Mouse (Mus musculus): ENCODE measurements around the gene Cwc25. TPM values are rescaled to one million over a fixed set of nuclear protein-coding genes. Genes with fewer than 3 reads are reported as not detected.

Gene Cwc25
- polyA plus RNA-seq, 1 experiment: 8.5 TPM

GRCm38 (mm10) chr11:97775186-97775585 is 8.8 kb upstream of the Cwc25 start:
- no peak overlapping the region for H3K27ac ChIP-seq (ENCODE audit: insufficient read depth, low read depth, low read length)
- H3K4me3 ChIP-seq (ENCODE audit: insufficient read depth, low read depth, low read length): no peak overlapping the region
- no peaks in the 10 kb centered on the region for H3K27me3 ChIP-seq (replicated peaks; ENCODE audit: control insufficient read depth, insufficient read depth, low read length)
- H3K4me1 ChIP-seq (ENCODE audit: control insufficient read depth, insufficient read depth, low read length): no peaks in the 10 kb centered on the region
- H3K36me3 ChIP-seq (ENCODE audit: control insufficient read depth, insufficient read depth, low read length): peaks cover 7% of the 10 kb centered on the region
- no peak for TF ChIP-seq CTCF (conservative IDR thresholded peaks at IDR 0.05; ENCODE audit: insufficient read depth, insufficient read length, low read depth, low read length)
- no peak for TF ChIP-seq POLR2A (IDR thresholded peaks at IDR 0.05; ENCODE audit: low read depth, low read length)
- 82% methylated on average over 13 of the region's 13 CpGs for WGBS
- DNase-seq: no peak

GRCm38 (mm10) chr11:97771410-97771809 is 5.1 kb upstream of the Cwc25 start:
- Histone ChIP-seq H3K27ac (ENCODE audit: insufficient read depth, low read depth, low read length) (no peak overlapping the region), H3K4me3 (ENCODE audit: insufficient read depth, low read depth, low read length) (no peak overlapping the region), H3K27me3 (replicated peaks; ENCODE audit: control insufficient read depth, insufficient read depth, low read length) (no peaks in the 10 kb centered on the region), H3K36me3 (ENCODE audit: control insufficient read depth, insufficient read depth, low read length) (peaks cover 2% of the 10 kb centered on the region; the same call in 1 of the 2 replicates), H3K4me1 (ENCODE audit: control insufficient read depth, insufficient read depth, low read length) (no peaks in the 10 kb centered on the region)
- DNase-seq: no peak
- 79% methylated on average over 14 of the region's 14 CpGs for WGBS
- TF ChIP-seq POLR2A (IDR thresholded peaks at IDR 0.05; ENCODE audit: low read depth, low read length): no peak
- TF ChIP-seq CTCF (conservative IDR thresholded peaks at IDR 0.05; ENCODE audit: insufficient read depth, insufficient read length, low read depth, low read length): no peak

GRCm38 (mm10) chr11:97769704-97770103 is 3.3 kb upstream of the Cwc25 start:
- 10% methylated on average over 2 of the region's 2 CpGs for WGBS
- DNase-seq: no peak
- TF ChIP-seq POLR2A (IDR thresholded peaks at IDR 0.05; ENCODE audit: low read depth, low read length) (no peak), CTCF (conservative IDR thresholded peaks at IDR 0.05; ENCODE audit: insufficient read depth, insufficient read length, low read depth, low read length) (no peak)

GRCm38 (mm10) chr11:97761638-97762037 is 4.7 kb downstream of the Cwc25 start:
- no peaks in the 10 kb centered on the region; the same call in 1 of the 2 replicates for H3K36me3 ChIP-seq (ENCODE audit: control insufficient read depth, insufficient read depth, low read length)

More at GRCm38 (mm10) chr11:97769704-97770103, 3.3 kb upstream of the Cwc25 start:
- H3K4me1 ChIP-seq (ENCODE audit: control insufficient read depth, insufficient read depth, low read length): no peaks in the 10 kb centered on the region
- H3K27ac ChIP-seq (ENCODE audit: insufficient read depth, low read depth, low read length): no peak overlapping the region
- H3K27me3 ChIP-seq (replicated peaks; ENCODE audit: control insufficient read depth, insufficient read depth, low read length): no peaks in the 10 kb centered on the region
- no peak overlapping the region for H3K4me3 ChIP-seq (ENCODE audit: insufficient read depth, low read depth, low read length)
- no peaks in the 10 kb centered on the region for H3K36me3 ChIP-seq (ENCODE audit: control insufficient read depth, insufficient read depth, low read length)

GRCm38 (mm10) chr11:97758942-97759341 is 7.4 kb downstream of the Cwc25 start:
- WGBS: 77% methylated on average over 6 of the region's 6 CpGs
- H3K4me3 ChIP-seq (ENCODE audit: insufficient read depth, low read depth, low read length): no peak overlapping the region
- H3K4me1 ChIP-seq (ENCODE audit: control insufficient read depth, insufficient read depth, low read length): no peaks in the 10 kb centered on the region
- H3K27ac ChIP-seq (ENCODE audit: insufficient read depth, low read depth, low read length): no peak overlapping the region
- peaks cover under 1% of the 10 kb centered on the region; the same call in 1 of the 2 replicates for H3K36me3 ChIP-seq (ENCODE audit: control insufficient read depth, insufficient read depth, low read length)
- no peaks in the 10 kb centered on the region for H3K27me3 ChIP-seq (replicated peaks; ENCODE audit: control insufficient read depth, insufficient read depth, low read length)
- no peak for DNase-seq
- TF ChIP-seq POLR2A (IDR thresholded peaks at IDR 0.05; ENCODE audit: low read depth, low read length) (no peak), CTCF (conservative IDR thresholded peaks at IDR 0.05; ENCODE audit: insufficient read depth, insufficient read length, low read depth, low read length) (no peak)

More at GRCm38 (mm10) chr11:97761638-97762037, 4.7 kb downstream of the Cwc25 start:
- TF ChIP-seq CTCF (conservative IDR thresholded peaks at IDR 0.05; ENCODE audit: insufficient read depth, insufficient read length, low read depth, low read length) (no peak), POLR2A (IDR thresholded peaks at IDR 0.05; ENCODE audit: low read depth, low read length) (no peak)
- H3K4me3 ChIP-seq (ENCODE audit: insufficient read depth, low read depth, low read length): no peak overlapping the region
- no peaks in the 10 kb centered on the region for H3K27me3 ChIP-seq (replicated peaks; ENCODE audit: control insufficient read depth, insufficient read depth, low read length)
- H3K27ac ChIP-seq (ENCODE audit: insufficient read depth, low read depth, low read length): no peak overlapping the region
- no peaks in the 10 kb centered on the region for H3K4me1 ChIP-seq (ENCODE audit: control insufficient read depth, insufficient read depth, low read length)
- no peak for DNase-seq

- DNase-seq: no peak
- WGBS: 94% methylated on average over 1 of the region's 1 CpGs
- H3K27ac ChIP-seq (ENCODE audit: insufficient read depth, low read depth, low read length): no peak overlapping the region
- H3K4me3 ChIP-seq (ENCODE audit: insufficient read depth, low read depth, low read length): no peak overlapping the region
- H3K27me3 ChIP-seq (replicated peaks; ENCODE audit: control insufficient read depth, insufficient read depth, low read length): no peaks in the 10 kb centered on the region
- TF ChIP-seq POLR2A (IDR thresholded peaks at IDR 0.05; ENCODE audit: low read depth, low read length) (no peak), CTCF (conservative IDR thresholded peaks at IDR 0.05; ENCODE audit: insufficient read depth, insufficient read length, low read depth, low read length) (no peak)
- peaks cover 2% of the 10 kb centered on the region; the same call in 1 of the 2 replicates for H3K36me3 ChIP-seq (ENCODE audit: control insufficient read depth, insufficient read depth, low read length)
- no peaks in the 10 kb centered on the region for H3K4me1 ChIP-seq (ENCODE audit: control insufficient read depth, insufficient read depth, low read length)
These were observed 8.2 kb downstream of the Cwc25 start for GRCm38 (mm10) chr11:97758125-97758524.

GRCm38 (mm10) chr11:97753277-97753676 is 13.1 kb downstream of the Cwc25 start:
- Histone ChIP-seq H3K36me3 (ENCODE audit: control insufficient read depth, insufficient read depth, low read length) (peaks cover 4% of the 10 kb centered on the region), H3K27ac (ENCODE audit: insufficient read depth, low read depth, low read length) (no peak overlapping the region), H3K4me3 (ENCODE audit: insufficient read depth, low read depth, low read length) (no peak overlapping the region), H3K4me1 (ENCODE audit: control insufficient read depth, insufficient read depth, low read length) (no peaks in the 10 kb centered on the region), H3K27me3 (replicated peaks; ENCODE audit: control insufficient read depth, insufficient read depth, low read length) (no peaks in the 10 kb centered on the region)
- no peak for DNase-seq
- WGBS: 92% methylated on average over 8 of the region's 8 CpGs
- TF ChIP-seq POLR2A (IDR thresholded peaks at IDR 0.05; ENCODE audit: low read depth, low read length): no peak
- TF ChIP-seq CTCF (conservative IDR thresholded peaks at IDR 0.05; ENCODE audit: insufficient read depth, insufficient read length, low read depth, low read length): no peak
